Mouse (Mus musculus) olfactory bulb, adult 2 months (tissue): Measurements from ENCODE around the gene Gm28036.

Source experiments
- CTCF ChIP-seq: fragments of 200-500 bp; IDR thresholded peaks from 2 replicates; pipeline ENCODE4 v1.5.1; 2012; ENCODE audit warnings: low read depth, mild to moderate bottlenecking, low read length, moderate library complexity; ENCODE audit not compliant: insufficient read depth
- POLR2A ChIP-seq: fragments of 200-500 bp; IDR thresholded peaks from 2 replicates; pipeline ENCODE4 v1.6.1; 2012; ENCODE audit warnings: mild to moderate bottlenecking, low read depth, low read length, moderate library complexity; ENCODE audit not compliant: insufficient read depth

- no peak for TF ChIP-seq CTCF
- TF ChIP-seq POLR2A, result no peak
Measured at GRCm38 (mm10) chr2:156146272-156146989, 19.5 kb upstream of the Gm28036 start.
